Mouse (Mus musculus) cerebellum, adult 9-11 months (tissue): Measurements from ENCODE around the gene Nudt1.

Source experiments
- DNase-seq: peaks from one replicate; pipeline ENCODE4 v3.0.0; 2022

Gene Nudt1

DNA sequence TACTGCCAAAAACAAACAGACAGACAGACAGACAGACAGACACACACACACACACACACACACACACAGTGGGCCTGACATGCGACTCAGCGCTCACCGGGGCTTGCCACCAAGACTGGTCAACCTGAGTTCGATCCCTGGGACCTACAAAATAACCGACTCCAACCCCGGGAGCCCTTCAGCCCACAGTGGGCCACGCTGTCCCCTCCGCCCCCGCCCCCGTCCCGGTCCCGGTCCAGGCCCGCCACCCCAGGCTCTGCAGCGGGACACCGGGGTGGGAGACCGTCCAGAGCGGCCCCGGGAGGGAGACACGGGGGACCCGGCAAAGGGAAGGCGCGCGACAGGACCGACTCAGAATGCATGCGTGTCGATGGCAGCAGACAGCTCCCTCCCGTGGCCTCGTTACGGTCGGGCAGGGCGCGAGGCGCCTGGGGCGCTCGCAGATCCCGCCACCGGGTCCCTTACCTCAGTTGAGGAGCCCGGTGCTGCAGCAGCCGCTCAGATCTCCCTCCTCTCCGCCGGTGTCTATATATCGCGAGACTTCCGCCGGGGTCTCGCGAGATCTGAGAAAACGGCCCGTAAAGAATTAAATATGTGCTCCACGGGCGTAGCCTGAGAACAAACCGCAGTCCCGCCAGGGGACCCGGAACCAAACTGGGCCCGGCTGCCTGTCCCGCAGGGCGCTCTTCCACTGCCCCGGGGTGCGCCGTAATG is at the start of gene Nudt1, which contains the start of gene Mad1l1:
Gene Nudt1, plus strand, starts transcription at position 615 of the 714 bp plus-strand sequence.
Gene Mad1l1, minus strand, starts transcription at position 511 of the 714 bp plus-strand sequence.
- DNase-seq: peak; percentile 92

DNA sequence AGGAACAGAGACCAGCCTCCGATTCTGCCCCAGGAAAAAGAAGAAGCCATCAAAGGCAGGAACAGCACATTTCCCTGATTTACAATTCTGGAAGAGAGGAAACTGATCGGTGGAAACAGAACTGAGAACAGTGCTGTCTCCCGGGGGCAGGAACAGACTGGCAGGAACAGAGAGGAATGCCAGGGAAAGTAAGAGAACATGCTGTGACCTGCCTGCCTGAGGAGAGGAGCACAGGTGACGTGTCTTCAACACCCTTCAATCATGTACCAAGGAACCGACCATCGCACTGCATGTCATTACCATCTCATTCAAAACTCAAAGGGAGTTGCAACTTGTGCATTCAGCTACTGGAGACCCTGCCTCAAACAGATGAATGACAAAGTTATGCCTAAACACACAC is 44.7 kb upstream of the Nudt1 start:
- no peak for DNase-seq

DNA sequence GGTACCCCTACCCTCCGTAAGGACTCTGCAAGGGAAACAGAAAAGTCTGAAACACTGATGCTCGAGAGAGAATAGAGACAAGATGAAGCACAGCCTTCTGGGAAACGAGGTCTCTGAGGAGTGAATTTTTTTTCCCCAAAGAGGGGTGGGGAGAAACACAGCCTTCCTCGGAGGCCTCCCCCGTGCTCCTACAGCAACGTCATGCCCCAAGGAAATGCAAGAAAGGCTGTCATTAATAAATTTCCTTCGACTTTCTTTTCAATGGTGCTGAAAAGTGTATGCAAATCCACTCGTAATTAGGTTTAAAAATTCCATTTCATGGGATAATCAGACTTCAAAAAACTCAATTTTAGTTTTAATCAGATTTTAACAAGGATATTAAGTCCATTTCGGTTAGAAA is 41.3 kb upstream of the Nudt1 start:
- no peak for DNase-seq

DNA sequence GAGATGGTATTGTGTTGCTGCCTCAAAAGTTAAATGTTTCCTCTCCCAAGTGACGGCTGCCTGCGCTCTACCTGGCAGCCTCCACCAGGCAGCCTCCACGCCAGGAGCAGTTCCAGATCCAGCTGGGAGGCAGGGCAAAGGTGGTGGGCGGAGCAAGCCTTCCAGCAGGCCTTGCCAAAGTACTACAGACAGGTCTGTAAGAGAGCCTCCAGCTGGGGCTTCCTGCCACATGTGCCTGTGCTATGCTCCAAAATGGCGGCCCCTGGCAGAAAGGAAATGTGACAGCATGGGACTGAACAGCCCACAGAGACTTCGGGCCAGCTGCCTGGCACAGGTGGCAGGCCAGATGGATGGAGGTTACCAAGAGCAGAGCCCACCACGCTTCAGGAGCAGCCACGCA is 39.1 kb upstream of the Nudt1 start:
- peak; percentile 45 for DNase-seq

DNA sequence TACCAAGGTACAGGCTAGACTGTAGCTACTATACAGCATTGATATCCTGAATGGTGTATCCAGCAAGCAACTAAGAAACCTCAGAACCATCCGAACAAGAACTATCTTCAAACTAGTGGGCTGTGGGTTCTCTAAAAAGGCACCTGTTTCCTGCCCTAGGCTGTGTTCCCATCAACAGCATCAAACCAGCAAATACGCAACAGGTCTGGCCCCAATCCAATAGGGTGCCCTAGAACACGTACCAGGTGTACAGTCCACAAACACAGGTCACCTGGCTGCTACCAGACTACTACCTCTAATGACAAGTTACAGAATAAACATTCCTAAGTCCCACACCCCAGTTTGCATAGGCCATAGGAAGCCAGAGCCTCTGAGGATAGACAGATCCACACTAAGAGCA is 38.6 kb upstream of the Nudt1 start:
- DNase-seq: no peak

DNA sequence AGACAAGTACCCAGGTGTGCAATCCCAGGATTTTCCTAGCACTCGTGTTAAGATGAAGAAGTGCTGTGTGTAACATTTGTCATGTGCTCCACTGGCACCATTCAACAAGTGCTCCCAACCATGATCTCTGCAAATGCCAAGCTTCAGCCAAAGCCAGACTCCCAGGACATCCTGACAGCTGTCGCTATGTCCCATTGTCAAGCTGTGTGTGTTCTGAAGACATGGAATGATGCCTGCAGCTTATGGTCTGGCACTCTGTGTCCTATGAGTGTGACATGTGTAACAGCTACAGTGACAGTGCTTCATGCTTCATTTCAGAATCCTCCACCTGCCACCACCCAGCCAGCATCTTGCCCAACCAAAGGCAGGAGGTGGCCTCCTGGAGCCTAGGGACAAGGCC is 37.4 kb upstream of the Nudt1 start:
- no peak for DNase-seq

DNA sequence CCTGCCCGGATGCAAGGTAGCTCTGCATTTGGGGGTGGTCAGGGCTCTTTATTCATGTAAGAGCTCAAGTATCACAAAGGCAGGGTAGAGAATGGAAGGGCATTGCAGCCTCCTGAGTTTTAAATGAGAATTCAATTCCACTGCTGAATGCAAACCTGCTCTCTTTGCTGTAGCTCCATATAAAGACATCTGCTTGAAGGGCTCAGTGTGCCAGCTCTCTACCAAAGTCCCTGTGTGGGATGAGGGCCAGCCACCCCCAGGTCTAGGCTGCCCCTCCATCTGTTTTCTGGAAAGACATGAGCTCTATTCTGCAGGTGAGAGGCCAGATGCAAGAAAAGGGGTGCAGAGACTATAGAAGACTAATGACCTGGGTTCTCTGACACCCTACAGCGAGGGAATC is 36.7 kb upstream of the Nudt1 start:
- no peak for DNase-seq

DNA sequence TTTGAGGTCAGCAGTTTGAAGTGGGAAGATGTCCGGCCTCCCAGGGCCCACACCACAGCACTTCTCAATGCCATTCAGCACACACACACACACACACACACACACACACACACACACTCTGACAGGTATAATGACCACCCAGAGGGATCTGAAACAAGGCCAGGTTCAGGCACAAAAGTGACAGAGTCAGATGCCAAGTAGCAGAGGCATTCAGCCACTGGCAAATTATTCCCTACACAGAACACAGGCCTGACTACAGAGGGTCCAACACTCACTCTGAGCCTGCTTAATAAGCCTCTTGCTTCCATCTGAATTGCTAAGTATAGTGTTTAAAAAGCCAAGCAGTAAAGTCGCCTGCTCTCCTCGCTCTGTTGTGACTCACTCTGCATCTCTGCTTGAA is 33.2 kb upstream of the Nudt1 start:
- DNase-seq: no peak

DNA sequence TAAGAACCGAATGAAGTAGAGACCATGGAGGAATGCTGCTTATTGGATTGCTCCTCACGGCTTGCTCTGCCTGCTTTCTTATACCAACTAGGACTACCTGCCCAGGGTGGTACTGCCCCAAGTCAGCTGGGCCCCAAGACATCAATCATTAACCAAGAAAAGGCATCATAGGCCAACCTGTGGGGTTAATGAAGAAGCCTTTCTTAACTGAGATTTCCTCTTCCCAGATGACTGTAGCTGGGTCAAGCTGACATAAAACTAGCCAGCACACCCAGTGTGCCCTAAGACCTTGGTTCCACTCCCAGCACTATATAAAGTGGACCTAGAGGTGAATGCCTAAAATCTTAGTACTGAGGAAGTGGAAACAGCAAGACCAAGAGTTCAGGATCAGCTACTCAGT is 32.3 kb upstream of the Nudt1 start:
- no peak for DNase-seq

DNA sequence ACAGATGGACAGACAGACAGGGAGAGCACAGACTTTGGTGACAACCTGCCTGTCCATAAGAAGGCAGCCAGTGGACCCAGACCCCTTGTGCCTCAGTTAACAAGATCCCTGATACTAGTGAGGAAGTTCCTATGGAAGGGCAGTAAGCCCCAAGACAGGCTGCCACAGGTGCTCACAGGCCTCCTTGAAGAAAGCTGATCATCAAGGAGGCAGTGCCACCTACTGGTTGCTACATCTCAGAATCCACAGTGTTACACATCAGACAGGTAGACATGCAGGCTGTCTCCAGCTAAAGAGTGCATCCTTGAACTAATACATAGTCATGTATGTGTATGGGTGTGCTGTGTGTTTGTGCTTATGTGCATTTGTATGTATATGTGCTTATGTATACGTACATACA is 29.3 kb upstream of the Nudt1 start:
- peak; percentile 39 for DNase-seq

DNA sequence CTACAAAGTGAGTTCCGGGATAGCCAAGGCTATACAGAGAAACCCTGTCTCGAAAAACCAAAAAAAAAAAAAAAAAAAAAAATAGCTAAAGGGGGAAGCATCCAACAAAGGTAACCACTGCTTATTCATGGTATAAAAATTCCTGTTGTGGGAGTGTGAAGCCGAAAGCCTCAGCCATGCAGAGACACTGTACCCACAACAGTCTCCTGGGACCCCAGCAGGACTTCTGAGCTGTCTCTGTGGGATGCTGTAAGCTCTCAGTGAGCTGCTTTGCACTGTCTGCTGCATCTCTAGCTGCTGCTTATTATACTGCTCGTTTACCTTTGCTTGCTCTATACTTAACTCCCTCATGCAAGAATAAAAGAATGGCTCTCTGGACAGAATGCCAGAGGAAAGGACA is 23.2 kb upstream of the Nudt1 start:
- no peak for DNase-seq

DNA sequence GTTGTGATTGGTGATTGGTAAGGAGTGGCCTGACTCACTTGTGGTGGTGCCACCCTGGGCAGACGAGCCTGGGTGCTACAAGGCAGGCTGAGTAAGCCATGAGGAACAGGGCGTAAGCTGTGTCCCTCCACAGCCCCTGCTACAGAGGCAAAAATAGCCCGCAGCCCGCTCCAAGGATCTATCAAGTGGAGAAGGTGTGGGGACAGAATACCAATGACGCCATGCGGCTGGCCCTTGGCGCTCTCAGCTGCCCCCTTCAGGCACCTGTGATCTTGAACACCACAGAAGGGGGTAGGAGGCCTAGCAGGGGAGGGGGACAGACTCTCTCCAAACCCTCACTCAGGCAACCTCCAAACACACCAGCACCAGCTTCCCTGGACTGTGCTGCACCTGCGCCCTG is 15.4 kb upstream of the Nudt1 start:
- DNase-seq: no peak

DNA sequence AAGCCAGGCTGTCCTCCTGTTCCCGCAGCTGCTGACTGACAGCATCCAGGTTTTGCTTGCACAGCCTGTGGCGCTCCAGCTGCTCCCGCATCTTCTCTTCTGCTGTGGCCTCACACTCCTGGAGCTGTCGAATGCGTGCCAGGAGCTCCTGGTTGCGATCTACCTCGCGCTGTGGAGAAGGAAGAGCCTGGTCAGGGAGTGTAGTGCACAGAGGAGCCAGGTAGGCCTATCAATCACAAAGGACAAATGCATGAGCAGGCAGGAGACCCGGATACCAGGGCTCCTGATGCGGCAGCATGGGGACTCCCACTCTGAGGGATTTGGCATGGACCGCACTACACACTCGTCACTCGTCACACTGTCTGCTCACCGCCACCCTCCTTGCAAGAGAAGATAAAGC is 13.9 kb upstream of the Nudt1 start:
- DNase-seq: no peak

DNA sequence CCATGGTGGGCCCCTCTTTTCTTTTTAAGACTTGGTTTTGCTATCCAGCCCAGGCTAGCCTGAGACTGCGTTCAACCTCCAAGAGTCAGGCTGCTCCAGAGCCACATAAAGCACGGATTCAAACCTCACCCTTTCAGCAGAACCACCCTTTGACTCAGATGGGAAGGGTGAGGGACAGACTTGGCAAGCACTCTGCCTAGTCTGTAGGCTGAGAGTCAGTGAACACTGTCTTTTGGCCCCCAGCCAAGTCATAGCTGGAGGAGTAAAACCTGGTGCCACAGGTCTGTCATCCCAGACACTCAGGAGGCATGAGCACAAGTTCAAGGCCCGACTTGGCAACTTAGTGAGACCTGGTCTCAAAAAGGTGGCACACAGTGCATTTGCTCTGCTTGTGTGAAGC is 4.7 kb upstream of the Nudt1 start:
- no peak for DNase-seq

DNA sequence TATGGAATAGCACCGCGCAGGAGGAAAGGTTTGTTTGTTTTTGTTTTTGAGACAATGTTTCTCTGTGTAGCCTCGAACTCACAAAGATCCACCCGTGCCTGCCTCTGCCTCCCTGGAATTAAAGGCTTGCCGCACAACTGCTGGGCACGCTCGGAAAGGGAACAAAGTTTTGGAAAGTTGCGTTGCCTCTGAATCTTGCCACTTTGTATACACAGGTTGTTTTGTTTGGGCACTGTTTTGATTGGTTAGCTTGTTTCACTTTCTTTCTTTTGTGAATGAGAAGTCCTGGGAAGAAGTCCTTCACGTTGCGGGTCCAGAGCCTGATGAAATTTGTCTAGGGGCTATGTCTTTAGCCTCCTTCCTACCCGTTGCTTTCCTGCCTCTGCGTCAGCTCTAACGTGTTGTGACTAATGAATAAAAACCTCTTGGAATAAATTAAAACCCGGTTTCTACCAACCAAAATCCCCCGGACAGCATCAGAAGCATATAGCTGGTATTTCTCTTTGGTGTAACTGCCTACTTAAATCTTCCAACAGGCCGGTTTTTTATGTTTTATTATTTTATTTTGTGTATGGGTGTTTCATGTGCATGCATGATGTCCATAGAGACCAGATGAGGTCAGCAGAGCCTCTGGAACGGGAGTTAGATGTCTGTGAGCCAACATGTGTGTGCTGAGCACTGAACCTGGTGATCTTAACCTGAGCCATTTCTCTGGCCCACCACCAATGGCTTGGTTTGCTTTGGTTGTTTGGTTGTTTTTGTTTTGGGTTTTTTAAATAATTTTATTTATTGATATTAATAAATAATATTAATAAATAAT is 510 bp downstream of the Nudt1 start:
- DNase-seq: no peak

DNA sequence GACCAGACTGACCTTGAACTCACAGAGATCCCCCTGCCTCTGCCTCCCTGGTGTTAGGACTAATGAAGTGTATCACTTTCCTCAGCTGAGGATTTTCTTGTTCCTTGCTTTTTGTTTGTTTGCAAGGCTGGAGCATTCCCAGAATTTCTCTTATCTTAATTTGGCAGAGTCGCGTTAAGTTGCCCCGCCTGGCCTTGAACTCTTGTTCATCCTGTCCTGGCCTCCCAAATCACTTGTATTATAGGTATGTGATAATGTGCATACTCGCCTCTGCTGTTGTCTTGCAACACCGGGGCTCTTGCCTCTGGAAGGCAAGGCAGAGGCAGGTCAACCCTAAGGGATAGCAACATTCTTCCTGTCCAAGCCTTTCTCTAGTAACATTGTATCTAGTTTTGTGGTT is 2.6 kb downstream of the Nudt1 start:
- no peak for DNase-seq

DNA sequence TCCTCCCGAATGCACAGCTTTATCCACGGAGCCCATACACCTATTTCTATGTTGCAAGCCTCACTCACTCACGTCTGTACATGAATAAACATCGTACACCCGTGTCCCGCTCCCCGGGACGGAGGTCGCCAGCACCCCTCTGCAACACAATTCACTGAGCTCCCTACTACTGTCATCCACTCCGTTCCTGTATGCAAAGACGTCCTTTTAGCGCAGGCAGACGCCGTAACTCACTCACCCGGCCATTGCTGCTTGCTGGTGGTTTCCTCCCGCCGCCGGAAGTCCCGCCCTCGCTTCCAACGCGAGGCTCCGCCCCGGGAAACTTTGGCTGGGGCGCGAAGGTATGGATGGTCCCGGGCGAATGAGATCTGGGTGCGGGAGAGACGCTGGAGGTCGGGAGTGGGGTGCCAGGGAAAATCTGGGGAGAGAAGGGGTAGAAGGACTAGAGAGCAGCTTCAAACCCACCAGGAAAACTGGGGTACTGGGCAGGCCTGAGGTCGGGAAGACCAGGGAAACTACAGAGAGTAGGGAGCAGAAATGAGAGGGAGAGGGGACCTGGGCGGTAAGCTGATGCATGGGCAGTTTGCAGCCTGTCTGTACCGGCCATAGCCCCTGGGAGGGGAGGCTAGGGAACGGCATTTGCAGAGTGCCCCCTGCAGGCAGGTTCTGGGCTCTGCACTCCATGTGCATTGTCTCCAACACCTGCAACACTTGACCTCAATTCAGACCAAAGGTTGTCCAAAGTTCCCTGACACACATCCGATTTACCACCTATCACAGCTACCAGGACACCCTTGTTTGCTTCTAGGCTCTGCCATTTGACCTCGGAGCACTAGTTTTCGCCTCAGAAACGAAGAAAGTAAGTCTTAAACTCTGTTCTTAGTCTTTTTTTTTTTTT is 10.4 kb downstream of the Nudt1 start, which contains the start of gene Mrm2:
Gene Mrm2, minus strand, starts transcription at position 284 of the 898 bp plus-strand sequence.
- peak; percentile 77 for DNase-seq

DNA sequence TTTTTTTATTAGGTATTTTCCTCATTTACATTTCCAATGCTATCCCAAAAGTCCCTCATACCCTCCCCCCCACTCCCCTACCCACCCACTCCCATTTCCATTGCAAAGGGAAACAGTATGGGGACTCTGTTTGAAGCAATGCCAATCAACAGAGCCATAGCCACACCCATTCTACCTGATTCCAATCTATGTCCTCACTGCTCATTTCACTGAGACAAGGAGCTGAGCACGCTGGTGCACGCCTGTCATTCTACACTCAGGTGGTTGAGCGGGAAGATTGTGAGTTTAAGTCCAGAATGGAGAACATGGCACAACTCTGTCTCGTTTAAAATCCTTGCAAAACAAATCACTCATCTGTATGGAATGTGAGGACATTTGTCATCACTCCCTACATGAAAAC is 11.1 kb downstream of the Nudt1 start:
- no peak for DNase-seq

DNA sequence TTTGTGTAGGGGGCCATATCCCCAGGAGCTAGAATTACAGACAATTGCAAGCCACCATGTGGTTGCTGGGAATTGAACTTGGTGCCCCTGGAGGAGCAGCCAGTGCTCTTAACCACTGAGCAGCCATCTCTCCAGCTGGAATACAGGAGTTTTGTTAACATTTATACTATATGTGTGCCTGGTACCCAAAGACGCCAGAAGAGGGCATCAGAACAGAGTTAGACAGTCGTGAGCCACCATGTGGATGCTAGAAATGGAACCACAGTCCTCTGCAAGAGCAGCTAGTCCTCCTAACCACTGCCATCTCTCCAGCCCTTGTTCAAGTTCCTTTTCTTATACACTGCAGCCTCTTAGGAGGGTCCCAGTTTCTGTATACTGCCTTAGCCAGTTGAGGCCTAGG is 12.2 kb downstream of the Nudt1 start:
- DNase-seq: no peak

DNA sequence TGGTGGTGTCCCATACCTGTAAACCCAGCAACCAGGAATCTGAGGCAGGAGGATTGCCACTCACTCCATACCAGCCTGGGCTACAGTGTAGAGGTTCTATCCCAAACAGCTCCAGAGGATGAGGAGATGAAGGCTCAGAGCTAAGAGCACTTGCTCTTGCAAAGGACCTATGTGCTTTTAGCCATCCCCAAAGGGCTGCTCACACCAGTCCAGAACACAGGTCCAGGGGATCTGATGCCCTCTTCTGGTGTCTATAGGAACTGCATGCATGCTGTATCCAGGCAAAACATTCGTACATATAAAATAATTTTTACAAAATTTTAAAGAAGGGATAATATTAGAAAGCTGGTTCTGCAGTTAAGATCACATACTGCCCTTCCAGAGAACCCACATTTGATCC is 15.2 kb downstream of the Nudt1 start:
- DNase-seq: no peak

DNA sequence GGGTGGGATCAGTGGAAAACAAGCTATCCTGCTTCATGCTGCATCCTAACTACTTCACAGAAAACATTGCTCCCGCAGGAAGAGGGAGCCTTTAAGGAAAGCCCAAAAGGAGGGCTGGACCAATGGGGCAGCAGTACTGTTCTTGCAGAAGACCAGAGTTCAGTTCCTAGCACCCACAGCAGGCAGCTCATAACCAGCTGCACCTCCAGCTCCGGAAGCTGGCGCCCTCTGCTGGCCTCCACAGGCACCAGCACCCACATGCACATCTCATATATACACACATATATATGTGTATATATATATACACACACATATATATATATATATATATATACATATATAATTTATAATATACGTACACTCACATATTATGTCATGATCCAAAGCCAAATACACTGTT is 17.3 kb downstream of the Nudt1 start:
- no peak for DNase-seq

DNA sequence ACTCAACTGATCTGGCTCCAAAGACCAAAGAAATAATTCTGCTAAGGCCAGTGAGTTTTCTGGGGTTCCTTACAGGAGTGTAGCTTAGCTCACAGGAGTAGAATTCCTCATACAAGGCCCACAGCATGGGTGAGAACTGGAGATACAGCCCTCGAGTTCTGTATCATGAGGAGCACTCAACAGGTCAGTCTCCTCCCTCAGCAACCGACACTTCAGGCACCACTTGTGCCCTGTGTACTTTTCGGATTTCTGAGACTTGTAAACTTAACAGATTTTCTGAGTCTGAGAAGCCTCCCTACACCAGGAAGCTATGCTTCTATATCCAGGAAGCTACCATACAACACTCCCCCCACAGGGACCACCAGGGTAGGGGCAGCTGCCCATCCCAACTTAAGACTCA is 18.4 kb downstream of the Nudt1 start:
- no peak for DNase-seq

DNA sequence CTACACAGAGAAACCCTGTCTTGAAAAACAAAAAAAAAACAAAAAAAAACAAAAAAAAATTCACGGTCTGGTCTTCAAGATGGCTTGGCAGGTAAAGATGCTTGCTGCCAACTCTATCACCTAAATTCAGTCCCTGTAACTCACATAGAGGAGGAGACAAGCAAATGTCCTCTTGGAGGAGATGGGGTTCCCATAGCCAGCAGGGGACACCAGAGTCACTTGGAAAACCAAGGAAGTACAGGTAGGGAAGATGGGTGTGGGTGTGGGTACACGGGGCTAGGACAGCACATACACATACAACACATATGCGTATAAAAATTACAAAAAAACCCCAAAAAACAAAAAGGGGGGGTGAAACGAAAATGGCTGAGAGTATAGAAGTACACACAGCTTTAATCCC is 21.4 kb downstream of the Nudt1 start:
- DNase-seq: no peak
